Mouse (Mus musculus) c-Kit-positive CD71-positive TER-119-negative erythroid progenitor cells, embryonic 14.5 days (primary cell): ENCODE results near the gene Chd2.
A peak's percentile ranks its signal among the peaks of the same experiment; 100 is the strongest.

ENCODE experiments used
- DNase-seq: peaks from one replicate; pipeline ENCODE4 v3.0.0-alpha.2; 2013; ENCODE audit warnings: low read depth

The Chd2 gene

DNA sequence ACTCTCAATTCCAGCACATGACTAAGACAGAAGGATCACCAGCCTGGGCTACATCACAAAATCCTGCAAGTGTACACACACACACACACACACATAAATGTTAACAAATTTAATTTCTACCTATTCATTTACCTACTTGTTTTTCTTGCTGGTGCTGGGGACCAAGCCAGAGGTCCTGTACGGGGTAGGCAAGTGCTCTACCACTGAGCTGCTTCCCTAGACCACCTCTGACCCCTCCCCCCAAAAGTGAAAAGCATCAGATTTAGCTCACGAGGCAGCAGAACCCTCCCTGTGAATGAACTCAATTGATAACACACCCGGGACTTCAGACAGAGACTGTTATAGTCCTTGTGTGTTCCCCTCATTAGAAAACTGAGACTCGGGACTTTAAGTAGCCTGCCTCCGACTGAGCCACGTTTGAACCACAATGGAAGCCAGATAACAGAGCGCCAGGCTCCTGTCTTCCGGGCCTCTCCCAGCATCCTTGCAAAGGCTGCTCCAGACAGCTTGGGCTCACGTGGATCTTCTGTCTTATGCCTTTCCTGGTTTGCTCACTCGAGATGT lies 19.9 kb upstream of the Chd2 start:
- no peak for DNase-seq

- no peak for DNase-seq
These were observed 19.2 kb upstream of the Chd2 start for GRCm38 (mm10) chr7:73560811-73561210.

DNA sequence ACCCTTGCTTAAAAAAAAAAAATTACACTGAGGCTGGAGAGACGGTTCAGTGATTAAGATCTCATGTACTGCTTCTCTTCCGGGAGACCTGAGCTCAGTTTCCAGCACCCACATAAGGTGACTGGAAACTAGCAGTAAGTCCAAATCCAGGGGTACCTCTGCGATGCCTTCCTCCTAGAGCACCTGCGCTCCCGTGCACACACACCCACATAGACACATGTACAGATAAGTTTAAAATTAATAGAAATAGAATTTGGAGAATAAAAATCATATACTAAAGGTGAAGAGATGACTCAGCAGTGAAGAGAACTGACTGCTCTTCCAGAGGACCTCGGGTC lies 18.2 kb upstream of the Chd2 start:
- DNase-seq: no peak

DNA sequence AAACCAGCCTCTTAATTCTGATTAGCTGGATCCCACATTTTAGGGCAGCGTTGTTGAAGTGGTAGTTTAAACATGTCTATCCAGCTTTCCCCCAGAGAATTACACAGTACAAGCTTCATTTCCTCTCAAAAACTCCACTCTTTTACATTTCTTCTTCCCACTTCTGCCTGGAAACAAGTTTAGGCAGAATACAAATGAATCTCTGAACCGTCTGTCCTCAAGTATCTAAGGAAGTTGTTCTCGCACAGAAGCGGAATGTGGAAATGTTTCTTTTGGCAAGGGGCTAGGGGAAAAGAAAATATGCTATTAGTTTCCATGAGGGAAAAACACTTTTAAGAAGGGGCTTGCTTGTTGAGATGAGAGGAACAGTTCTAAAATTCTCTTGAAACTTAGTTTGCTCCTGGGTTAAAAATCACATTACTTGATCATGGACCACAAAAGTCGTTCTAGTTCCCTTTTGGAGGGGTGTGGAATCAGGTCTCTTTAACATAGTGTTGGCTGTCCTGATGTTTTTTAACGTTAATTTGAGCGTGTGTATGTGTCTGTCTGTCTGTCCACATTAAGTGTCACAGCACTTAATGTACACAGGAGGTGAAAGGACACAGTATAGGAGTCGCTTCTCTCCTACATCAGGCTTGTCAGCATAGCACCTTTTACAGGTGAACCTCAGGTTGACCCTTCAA lies 17.7 kb upstream of the Chd2 start:
- DNase-seq: no peak

GRCm38 (mm10) chr7:73558293-73559169 lies 16.9 kb upstream of the Chd2 start:
- peak; percentile 100 for DNase-seq

DNA sequence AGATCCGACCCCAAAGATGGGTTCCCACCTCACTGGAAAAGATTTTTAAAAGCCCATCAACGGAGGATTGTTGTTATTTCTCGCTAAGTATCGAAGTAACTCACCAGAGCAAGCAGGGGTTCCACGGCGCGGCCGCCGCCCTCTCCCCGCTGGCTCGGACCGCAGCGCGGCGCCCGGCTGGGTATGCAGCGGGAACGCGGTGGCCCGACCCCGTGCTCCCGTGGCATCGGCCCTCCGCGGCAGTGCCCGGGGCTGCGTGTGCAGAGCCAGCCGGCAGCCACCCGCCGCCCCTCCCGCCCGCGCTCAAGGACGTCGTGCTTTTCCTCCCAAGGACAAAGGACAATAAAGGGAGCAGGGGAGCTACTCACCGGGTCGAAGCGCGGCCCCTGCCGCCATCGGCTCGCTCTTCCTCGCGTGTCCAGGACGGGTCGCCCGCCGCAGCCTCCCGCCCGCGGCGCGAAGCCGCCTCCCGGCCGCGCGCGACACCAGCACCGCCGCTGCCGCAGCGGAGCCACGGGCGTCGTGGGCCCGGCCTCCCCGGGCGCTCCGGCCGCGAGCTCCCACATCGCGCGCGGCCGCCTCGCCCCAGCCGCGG lies 16.1 kb upstream of the Chd2 start:
- DNase-seq: no peak

DNA sequence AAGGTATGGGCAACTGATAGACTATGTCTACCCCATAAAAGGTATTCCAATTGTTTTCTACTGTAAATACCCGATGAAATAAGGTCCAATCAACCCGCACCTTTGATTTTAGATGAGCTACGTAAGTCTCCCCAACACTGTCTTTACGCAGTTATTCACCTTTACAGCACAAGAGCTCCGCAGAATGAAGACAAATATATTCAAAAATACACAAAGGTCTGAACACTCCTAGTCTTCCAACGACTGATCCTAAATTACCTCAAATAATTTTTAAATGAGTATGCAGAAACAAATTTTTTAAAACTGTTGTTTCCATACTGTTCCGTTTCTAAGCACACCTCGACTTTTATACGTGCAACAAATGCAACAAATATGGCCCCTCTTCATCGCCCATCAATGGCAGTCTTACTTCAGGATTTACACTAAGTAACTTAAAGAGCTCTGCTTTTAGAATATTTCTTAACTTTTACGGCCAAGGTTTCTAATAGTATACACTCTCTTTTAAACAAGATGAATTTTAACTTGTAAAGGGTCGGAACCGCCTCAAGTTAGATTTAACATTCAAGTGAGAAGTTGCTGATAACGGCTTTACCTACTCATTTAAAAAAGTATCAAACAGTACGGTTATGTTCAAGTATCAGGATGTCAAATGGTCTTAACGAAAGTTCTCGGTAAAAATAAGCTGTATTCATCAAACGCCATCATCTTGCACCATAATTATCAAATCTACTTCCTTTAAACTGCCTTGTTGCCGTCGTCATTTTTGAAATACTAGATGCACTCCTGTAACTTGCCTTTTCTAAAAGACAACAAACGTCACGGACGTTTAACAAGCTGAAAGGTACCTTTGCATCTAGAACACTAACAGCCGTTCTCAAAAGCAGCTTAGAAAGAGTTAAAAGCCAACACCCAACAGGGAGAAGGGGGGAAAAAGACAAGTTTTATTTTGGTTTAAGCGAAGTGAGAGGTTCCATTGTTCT lies 15.3 kb upstream of the Chd2 start:
- no peak for DNase-seq

DNA sequence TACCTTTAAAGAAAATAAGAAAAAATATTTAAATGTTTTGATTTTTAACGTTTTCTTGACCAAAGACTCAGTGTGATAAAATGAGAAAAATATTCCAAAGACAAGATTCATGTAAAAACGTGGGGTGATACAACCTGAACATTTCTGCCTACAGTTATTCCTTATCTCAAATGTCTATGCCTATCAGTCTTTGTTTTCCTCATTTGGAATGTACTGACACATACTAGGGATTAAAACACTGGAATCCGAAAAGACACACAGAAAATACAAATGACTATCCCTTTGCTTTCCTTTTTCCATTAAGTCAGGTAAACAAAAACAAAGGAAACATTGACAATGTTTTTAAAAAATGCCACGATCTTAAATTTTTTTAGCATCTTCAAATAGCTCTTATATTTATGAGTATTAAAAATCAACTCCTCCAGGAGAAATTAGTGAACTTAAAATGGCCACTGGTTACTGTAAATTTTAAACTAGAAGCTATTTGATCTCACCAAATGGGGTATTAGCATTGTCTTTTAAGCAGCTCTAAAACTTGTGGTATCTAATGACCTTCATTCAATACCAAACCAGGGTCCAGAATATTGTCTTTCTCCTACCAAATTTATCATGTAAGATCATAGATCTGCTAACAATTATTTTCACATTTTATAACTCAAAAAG lies 14.4 kb upstream of the Chd2 start:
- DNase-seq: no peak

DNA sequence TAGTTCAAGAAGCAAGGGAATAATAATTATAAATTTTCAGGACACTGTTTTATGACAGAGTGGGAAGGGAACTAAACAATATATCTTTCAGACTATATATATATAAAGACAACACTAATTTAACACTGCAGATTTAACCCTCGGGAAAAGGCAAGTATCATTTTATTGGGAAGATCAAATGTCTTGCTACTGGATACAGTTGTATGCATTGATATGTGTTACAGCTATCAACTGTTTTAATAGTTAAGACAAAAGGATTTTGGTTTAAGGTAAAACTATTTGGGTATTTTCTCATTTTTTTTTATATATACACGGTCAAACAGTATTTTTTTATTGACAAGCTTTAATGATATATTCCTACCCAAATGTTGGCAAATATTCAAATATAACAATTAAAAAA lies 13.2 kb upstream of the Chd2 start:
- no peak for DNase-seq

- DNase-seq: no peak
These were observed 11.5 kb upstream of the Chd2 start for GRCm38 (mm10) chr7:73553160-73553559.

DNA sequence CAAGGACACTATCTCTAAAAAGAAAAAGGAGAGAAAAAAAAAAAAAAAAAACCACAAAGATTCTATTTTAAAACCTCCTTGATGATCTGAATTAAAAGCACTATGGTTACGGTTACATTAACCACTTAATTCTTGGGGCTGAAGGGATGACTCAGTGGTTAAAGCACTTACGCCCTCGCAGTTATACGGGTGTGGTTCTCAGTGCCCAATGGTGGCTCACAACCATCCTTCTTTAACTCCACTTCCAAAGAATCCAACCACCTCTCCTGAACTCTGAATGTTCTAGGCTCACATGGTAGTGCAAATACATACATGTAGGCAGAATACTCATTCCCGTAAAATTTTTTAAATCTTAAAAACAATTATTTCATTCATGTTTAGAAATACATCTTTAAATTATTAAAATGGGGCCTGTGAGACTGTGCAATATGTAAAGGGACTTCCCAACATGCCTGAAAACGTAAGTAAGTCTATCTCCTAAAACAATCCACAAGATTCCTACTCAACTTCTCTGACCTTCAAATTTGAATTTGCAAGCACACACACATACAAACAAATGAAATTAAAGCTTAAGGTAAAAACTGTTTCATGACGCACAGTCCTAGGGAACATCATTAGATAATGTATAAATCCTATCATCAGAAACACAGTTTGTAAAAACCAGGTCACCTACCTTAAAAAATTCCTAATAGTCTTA lies 10.6 kb upstream of the Chd2 start:
- no peak for DNase-seq

DNA sequence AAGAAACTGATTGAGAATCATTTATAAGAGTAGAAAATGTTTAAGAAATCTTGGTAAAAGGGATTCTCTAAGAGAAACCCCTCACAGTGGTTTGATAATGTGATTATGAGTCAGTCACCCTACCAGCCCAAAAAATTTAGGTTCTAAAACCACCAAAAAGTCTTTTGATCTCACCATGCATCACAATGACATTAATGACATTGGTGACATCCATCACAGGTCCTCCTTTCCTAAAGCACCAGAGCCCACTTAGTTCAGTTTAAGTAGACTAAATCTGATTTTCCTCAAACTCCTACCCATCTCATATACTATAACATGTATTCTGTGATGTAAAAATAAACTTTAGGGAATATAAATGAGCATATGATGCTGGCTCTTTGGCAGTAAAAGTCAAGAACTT lies 9.7 kb upstream of the Chd2 start:
- no peak for DNase-seq

DNA sequence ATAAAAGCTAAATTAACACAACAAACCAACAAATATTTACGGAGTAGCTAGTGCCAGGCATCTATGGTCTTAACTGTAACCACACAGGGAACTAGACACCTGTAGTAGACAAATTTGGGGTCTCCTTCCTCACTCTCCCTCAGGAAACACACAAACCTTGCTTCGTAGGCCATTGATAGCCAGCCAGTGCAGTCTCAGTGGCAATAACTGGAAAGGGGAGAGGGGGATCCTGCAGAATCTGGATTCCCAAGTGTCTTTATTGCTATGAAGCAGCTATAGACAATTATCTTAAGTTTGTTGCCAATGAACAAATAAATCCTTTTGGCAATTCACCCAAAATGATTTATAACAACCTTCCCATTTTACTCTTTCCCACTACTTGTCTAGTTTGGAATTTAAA lies 6.4 kb upstream of the Chd2 start:
- no peak for DNase-seq

GRCm38 (mm10) chr7:73546561-73547510 lies 5.2 kb upstream of the Chd2 start:
- DNase-seq: no peak

- DNase-seq: no peak
These were observed 3.4 kb upstream of the Chd2 start for GRCm38 (mm10) chr7:73545004-73545403.

DNA sequence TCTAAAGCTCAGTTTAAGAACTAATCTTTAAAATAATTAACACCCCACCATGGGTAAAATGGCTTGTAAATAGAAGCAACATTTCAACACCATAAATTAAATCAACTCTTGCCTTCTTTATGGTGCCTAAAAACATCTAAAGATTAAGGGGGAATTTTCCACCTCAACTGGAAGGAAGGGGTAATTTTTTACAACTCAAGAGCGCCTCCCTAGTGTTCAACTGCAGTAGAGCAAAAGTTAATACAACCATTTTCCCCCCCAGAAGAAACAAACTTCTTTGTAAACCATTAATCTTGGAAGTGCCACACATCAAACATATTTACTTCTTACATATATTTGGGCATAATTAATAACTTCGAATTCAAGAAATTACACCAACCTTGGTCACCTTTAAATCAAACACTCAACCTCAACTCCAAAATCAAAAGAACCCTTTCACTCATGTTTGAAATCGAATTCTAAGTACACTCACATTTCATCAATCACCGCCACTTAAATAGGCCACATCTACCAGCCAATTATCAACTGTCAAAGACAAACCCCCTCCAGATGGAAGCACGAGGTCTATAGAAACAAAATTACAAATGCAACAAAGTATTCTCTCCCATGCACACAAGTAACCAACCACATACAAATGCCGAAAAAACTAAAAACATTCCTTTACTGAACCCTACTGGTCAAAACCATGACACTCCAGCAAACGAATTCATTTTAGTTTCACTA lies 662 bp upstream of the Chd2 start:
- DNase-seq: no peak

DNA sequence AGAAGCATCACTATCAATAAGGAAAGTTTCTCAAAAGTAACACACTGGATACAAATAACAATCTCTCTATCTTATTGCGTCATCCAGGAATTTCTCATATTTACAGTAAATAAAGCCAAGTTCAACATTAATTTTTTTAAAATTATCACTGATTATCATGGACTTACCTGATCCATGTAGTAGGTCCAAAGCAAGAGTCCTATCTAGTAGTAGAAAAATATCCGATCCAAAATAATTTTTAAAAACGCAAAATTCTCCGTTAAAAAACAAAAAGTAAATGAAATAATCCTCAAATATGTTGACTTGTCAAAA lies 595 bp downstream of the Chd2 start:
- no peak for DNase-seq

- DNase-seq: peak; percentile 52
These were observed 1.2 kb downstream of the Chd2 start for GRCm38 (mm10) chr7:73540202-73541078.
